Mouse (Mus musculus) lung, postnatal 25 days (tissue): ENCODE results near the gene Prkch.

Experiments used
- DNase-seq: peaks from one replicate; pipeline ENCODE4 v3.0.0; 2022; ENCODE audit warnings: low spot score

Prkch gene

GRCm38 (mm10) chr12:73715954-73716731 lies 131.5 kb downstream of the Prkch start:
- DNase-seq: peak; percentile 59

- DNase-seq: no peak
Measured at GRCm38 (mm10) chr12:73718036-73718435, 133.4 kb downstream of the Prkch start.

DNA sequence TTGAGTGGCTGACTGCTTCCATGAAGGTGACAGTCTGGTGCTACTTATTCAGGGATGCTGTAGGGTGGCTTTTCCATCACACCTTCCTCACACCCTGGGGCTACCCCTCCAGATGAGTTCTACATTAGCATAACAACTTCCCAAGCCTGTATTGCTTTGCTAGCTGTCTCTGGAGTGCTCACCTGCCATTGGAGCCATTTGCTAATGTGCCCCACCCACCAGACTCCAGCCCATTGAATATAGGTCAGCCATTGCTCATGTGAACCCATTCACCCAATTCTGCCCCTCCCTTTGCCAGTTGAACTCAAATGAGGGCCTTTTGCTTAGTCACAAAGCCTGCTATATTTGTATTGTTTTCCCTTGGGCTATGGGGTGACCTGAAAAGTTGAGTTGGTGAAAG lies 135.2 kb downstream of the Prkch start:
- no peak for DNase-seq

- DNase-seq: no peak
Measured at GRCm38 (mm10) chr12:73720466-73720865, 135.9 kb downstream of the Prkch start.

DNA sequence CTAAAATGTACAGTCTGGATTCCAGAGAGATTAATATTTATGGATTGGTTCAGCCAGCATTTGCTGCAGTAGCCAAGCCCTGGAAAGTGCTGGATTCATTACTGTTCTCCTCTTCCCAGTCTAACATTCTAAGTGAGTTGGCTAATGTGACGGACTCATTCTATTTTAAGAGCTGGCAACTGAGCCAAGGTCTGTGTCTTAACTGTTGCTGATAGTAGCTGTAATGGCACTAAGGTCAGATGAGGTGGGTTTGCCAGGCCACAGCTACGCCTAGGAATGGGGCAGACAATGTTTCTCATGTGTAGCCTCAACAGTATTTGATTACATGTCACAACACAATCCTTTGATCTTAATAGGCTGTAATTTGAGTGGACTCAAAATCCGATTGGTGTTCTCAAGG lies 137.5 kb downstream of the Prkch start:
- no peak for DNase-seq

DNA sequence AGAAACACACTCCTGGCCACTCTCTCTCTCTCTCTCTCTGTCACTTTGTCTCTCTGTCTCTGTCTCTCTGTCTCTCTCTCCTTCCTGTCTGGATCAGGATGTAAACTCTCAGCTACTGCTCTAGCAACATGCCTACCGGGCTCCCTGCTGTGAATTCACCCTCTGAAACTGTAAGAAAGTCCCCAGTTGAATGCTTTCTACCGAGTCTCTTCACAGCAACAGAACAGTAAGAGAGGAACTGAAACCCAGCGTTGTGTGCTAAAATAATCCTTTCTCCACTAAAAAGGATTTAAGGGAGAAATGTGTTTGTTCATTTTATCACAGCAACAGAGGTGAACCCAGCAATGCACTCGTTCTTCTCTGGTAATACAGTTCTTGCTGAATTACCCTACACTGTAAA lies 138.5 kb downstream of the Prkch start:
- no peak for DNase-seq

- DNase-seq: no peak
Measured at GRCm38 (mm10) chr12:73723887-73724286, 139.3 kb downstream of the Prkch start.

DNA sequence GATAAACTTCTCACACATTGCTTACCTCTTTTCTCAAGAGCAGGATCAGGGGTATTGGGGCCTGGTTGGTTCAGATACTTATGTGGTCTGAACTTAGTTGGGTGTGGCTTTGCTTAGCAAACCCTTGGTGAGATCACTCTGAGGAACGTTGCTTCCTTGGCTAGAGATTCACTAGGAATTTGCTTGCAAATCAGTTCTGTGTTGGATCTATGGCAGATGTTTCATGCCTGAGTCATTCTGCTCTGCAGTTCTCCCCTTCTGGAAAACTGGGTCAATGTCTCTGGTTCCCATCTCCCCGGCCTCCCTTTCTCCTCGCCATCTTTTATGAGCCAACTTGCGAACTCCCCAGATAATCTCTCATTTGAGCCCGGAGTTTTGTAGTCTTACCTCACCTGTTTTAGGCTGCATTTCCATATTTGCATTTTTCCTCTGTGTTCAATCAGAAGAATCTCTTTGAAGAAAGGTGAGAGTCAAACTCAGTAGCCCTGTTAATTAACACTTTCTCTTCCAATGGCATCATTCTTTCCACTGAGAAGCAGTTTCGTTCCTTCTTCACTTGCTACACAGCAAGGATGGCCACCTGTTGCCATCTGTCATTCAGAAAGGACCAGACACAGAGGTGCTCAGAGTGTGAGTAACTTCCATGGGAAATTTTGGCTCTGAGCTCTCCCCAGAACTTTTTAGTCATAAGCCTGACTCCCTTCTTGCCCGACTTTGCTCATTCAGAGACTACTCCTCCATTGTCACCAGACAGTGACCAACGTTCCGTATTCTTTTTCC lies 141.4 kb downstream of the Prkch start:
- DNase-seq: no peak

DNA sequence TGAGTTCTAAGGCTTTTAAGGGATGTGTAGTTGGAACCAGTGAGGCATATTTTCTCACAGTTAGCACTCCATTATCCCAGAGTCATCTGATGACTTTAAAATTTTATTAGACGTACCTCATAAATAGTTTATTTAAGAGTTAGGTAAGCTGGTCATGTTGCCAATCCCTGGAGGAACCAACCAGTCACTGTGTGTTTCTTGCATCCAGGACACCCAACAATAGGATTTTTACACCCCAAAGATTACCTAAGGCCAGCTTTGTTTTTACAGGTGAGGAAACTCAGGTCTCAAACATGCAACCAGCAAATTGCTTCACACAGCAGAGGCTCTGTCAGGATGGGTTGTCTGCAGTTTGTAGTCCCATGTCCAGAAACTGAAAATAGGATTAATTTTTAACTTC lies 142.4 kb downstream of the Prkch start:
- no peak for DNase-seq

GRCm38 (mm10) chr12:73730603-73731002 lies 146.0 kb downstream of the Prkch start:
- no peak for DNase-seq

GRCm38 (mm10) chr12:73731093-73731492 lies 146.5 kb downstream of the Prkch start:
- no peak for DNase-seq

- no peak for DNase-seq
Measured at GRCm38 (mm10) chr12:73731848-73732540, 147.4 kb downstream of the Prkch start.

- DNase-seq: no peak
Measured at GRCm38 (mm10) chr12:73732862-73733261, 148.3 kb downstream of the Prkch start.

- DNase-seq: no peak
Measured at GRCm38 (mm10) chr12:73736931-73737330, 152.3 kb downstream of the Prkch start.

DNA sequence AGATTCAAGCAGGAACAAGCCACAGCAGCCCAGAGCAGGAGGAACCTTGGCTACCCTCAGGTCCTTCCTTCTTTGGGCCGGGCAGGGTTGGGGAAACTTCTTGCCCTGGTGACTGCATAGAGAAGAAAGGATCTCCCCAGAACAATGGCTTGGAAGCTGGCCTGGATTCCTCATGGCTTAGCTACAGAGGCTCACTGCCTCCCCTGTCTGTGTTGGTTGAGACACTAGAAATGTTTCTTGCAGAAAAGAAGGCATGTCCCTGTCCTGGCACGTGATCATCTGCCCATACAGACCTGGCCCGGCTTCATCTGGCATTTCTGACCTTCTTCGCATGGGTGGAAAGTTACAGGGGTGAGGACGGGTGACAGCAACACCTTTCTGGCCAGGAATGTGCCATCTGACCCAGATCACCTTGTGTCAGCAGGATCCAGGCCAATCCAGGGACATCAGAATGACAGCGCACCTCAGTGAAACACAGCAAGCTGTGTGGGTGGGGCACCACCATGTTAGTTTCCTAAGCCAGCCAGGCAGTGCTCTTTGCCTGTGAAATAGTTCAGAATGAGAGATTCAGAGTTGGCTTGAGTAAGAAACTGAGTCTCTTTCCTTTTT lies 155.1 kb downstream of the Prkch start:
- peak; percentile 30 for DNase-seq

DNA sequence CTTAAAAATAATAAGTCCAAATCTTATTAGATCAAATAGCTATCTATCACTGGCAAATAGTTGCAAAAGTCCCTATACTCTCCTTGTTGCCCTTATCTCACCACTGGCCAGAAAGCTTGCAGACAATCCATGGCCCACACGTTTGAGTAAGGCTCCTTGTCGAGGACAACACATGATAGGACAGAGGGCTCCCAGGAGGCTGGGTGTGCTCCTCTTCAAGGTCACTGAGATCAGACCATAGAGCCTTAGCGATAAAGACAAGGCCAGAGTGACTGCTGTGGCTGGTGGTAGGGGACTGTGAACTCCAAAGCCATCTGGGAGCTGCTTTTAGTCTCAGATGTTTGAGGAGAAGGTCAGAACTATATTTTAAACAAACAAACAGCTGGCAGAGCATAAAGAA lies 158.0 kb downstream of the Prkch start:
- DNase-seq: no peak

GRCm38 (mm10) chr12:73743087-73743486 lies 158.5 kb downstream of the Prkch start:
- no peak for DNase-seq

DNA sequence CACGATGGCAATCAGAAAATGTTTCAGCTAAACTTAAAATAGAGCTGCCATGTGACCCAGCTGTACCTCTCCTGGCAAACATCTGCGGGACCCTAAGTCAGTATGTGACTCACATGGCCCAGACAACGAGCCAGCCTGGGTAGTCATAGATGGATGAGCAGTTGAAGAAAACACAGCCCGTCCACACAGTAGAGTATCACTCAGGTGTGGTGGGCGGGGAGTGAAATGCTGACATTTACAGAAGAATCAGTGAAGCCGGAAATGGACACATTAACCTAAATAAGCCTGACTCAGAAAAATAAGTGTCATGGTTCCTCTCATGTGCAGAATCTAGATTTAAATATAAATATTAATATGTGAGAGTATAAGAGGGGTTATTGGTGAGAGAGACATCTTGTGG lies 161.5 kb downstream of the Prkch start:
- no peak for DNase-seq

DNA sequence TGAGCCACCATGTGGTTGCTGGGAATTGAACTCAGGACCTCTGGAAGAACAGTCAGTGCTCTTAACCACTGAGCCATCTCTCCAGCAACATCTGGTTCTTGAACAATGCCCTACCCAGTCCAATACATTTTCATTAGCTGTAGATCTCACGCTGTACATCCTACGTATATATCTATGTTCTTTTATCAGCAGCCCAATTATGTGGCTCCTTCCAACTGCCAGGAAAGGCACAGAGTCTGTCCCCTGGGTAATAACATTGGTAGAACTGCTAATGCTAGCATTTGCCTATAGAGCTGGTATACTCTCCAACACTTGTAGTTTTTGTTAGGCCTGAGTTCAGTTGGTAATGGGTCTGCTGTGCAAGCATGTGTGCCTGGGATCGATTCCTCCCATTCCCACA lies 163.8 kb downstream of the Prkch start:
- no peak for DNase-seq

DNA sequence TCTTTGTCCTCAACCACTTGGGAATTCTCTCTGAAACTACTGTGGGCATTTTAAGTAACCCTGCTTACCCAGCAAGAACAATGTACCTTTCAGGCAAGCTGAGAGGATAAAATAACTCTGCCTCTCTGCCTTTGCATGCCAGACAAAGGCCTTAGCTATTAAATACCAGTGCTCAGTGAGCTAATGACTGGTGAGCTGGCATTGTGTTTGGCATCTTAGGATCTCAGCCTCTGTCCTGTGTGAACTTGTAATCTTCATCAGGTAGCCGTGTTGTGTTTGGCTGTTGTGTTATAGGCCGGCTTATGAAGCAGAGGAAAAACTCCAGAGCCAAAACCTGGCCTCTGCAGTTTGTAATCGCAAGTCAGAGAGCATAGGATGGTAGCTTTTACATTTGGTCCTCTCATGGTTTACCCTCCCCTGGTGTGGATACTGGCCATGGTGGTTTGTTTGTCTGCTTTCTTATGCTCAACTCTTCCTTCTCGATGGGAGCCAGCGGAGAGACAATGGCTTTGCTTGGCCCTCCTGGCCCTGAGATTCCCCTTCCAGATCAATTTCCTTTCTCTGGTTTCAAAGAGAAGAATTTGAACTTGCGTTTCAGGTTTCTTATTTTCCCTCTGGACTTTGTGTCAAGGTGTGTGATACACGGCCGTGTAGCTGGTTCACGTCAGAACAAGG lies 170.0 kb downstream of the Prkch start:
- DNase-seq: no peak

- no peak for DNase-seq
Measured at GRCm38 (mm10) chr12:73755646-73756045, 171.1 kb downstream of the Prkch start.

DNA sequence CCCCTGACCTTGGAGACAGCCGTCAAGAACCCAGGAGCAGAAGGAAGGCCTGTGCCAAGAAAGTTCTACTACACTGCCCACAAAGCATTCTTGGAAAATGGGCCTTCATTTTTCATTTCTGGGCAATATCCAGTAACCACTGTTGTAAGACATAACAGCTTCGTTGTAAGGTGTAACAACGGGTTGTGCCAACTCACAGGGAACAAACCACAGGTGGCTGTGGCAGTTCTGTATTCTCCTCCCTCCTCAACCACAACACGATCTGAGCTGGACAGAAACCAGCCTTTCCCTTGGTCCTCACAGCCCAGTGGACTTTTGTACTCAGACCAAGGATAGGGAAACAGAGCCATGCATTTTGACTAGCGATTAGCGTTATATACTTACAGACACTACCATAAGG lies 171.9 kb downstream of the Prkch start:
- DNase-seq: no peak
